Mouse (Mus musculus) kidney, postnatal 0 days (tissue): ENCODE measurements around the gene Scd2. TPM values are rescaled to one million over a fixed set of nuclear protein-coding genes. Genes with fewer than 3 reads are reported as not detected.

Experiments
- ATAC-seq: fragments of 200-750 bp; cut with Nextera tagmentation; replicated peaks from 2 replicates; pipeline ENCODE4 v1.8.0; 2017; ENCODE audit warnings: low read depth, moderate number of reproducible peaks, moderate TSS enrichment, moderate library complexity; ENCODE audit not compliant: low FRiP score
- DNase-seq: peaks from one replicate; pipeline ENCODE4 v3.0.0-alpha.2; 2016; ENCODE audit warnings: low spot score
- H3K27ac ChIP-seq: fragments of 300-500 bp; sonication (generic); 2 replicates; pipeline ENCODE4 v1.5.1; 2014; ENCODE audit warnings: mild to moderate bottlenecking
- H3K27me3 ChIP-seq: fragments of 300-500 bp; sonication (generic); 2 replicates; pipeline ENCODE4 v1.6.1; 2014; ENCODE audit warnings: low read length, mixed read lengths; ENCODE audit not compliant: insufficient read depth
- H3K36me3 ChIP-seq: fragments of 300-500 bp; sonication (generic); 2 replicates; pipeline ENCODE4 v1.6.1; 2014; ENCODE audit warnings: low read length, mixed read lengths; ENCODE audit not compliant: insufficient read depth
- H3K4me1 ChIP-seq: fragments of 300-500 bp; sonication (generic); replicated peaks from 2 replicates; pipeline ENCODE4 v1.6.1; 2014; ENCODE audit warnings: antibody characterized with exemption, low read length, mixed read lengths; ENCODE audit not compliant: insufficient read depth
- H3K4me2 ChIP-seq: fragments of 300-500 bp; sonication (generic); 2 replicates; pipeline ENCODE4 v1.6.1; 2014; ENCODE audit warnings: mild to moderate bottlenecking, low read length, moderate library complexity, mixed read lengths
- H3K4me3 ChIP-seq: fragments of 300-500 bp; sonication (generic); replicated peaks from 2 replicates; pipeline ENCODE4 v1.5.1; 2014; ENCODE audit warnings: low read depth, low read length
- H3K9ac ChIP-seq: fragments of 300-500 bp; sonication (generic); 2 replicates; pipeline ENCODE4 v1.6.1; 2014; ENCODE audit warnings: low read depth, low read length
- H3K9me3 ChIP-seq: fragments of 300-500 bp; sonication (generic); replicated peaks from 2 replicates; pipeline ENCODE4 v1.6.1; 2016; ENCODE audit warnings: low read length, inconsistent platforms, mixed read lengths
- CTCF ChIP-seq: IDR thresholded peaks from 2 replicates; pipeline ENCODE4 v1.5.1; 2016; ENCODE audit warnings: antibody characterized with exemption, low read depth, mild to moderate bottlenecking, moderate library complexity
- WGBS: fragments of 180-500 bp; shearing (Covaris S2); extraction: QIAGEN DNeasy Blood & Tissue Kit; methylation state at CpG from one replicate; pipeline ENCODE4 v1.1.7; 2014; 5-methylcytosine and 5-hydroxymethylcytosine counted together
- polyA plus RNA-seq: library from polyadenylated mRNA; unstranded; fragments of >200 nt; fragmentation: Nextera tagmentation; extraction: Ambion mirVana; gene quantifications from 2 replicates; pipeline ENCODE4 v1.2.1, GENCODE M21; 2015

The Scd2 gene
- polyA plus RNA-seq = 78.4 and 81.1 TPM in 2 replicates

DNA sequence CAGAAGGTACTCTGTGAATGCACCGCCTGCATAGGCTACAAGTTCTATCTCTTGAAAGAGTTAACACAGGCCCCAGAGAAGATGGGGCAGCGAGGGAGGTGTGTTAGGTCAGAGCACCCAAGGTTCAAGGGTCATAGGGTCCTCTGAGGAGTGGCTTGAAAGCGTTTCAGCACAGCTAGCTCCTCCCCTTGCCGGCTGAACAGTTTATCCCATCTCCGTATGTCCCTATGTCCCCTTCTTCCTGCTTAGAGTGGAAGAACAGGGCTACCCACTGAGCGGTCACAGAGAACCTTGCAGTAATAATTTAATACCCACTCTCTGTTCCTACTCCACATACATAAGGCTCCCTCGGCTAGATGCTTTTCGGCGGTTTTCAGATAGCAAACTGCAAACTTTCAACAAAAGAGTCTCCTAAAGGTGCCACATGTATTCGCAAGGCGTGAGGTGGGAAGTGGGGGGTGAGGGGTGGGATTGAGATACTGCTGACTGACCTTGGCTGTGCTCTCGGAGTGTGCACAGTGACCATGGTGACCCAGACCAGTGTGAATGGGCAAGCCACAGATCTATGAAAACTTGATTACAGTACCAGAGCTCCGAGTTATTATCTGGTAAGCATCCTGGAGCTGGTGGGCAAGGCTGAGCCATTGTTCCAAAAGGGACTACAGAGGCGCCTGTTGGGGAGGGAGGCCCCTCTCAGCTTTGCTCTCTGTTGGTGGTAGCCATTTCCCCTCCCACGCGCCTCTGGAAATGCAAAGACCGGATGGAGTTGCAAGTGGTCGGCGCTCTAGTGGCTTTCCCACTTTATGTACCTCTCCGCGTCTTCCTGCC lies at the start of gene Scd2:
Scd2 (plus strand) TSS at position 734 of the 828 bp plus-strand sequence.
- WGBS = 4% methylated on average over 21 of the region's 21 CpGs
- ATAC-seq = peak; percentile 7; the same call in 1 of the 2 replicates
- no peaks in the 10 kb centered on the region for H3K9me3 ChIP-seq
- peaks cover 9% of the 10 kb centered on the region for H3K36me3 ChIP-seq
- H3K4me1 ChIP-seq = peaks cover 41% of the 10 kb centered on the region
- no peaks in the 10 kb centered on the region for H3K27me3 ChIP-seq
- no peak for TF ChIP-seq CTCF
- H3K4me3 ChIP-seq = peak within 1 kb of the TSS; percentile 79
- H3K4me2 ChIP-seq = peak within 1 kb of the TSS; percentile 87
- peak; percentile 70 for DNase-seq
- peak within 1 kb of the TSS; percentile 77 for H3K9ac ChIP-seq
- H3K27ac ChIP-seq = peak within 1 kb of the TSS; percentile 97

DNA sequence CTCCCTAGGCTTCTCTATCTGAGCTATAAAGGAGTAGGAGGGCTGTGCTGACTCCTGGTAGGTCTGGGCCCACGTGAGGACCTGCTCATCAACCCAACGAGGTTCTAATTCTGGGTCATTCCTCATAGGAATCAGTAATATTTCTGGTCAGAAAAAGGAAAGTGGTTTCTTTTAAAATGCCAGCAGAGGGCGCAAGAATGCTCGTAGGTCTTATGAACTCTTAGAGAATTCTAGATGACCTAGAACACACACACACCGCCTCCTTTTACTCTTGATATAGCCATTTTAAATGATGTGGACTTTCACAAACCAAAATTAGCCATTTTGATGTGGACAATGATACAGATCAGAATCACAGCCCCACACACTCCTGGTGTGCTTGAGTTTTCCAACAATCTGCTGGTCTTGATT lies 47.7 kb upstream of the Scd2 start:
- Histone ChIP-seq H3K36me3 (no peaks in the 10 kb centered on the region), H3K27ac (no peak overlapping the region)
- peak; percentile 95 for DNase-seq

DNA sequence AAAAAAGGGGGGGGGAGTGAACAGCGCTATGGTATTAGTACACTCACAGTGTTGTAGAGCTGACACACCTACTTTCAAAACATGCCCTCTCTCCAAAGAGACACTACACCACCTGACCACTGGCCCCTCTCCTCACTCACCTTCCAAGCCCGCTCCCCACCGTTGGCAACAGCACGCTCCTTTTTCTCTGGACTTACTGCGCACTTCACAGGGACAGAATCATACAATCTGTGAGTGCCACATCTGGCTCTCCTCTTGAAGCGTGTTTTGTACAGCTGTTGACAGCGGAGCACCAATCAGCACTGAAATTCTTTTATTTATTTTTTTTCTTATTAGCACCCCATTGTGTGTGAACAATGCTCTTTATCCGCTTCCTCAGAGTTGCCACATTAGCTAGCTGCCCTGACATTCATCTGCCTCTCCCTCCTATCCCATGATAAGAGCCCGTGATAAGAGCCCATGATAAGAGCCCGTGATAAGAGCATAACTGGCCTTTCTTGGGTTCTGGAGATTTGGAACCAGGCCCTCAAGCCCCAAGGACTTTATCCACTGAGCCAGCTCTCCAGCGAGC lies 47.0 kb upstream of the Scd2 start:
- DNase-seq = no peak
- WGBS = 69% methylated on average over 11 of the region's 11 CpGs
- no peak overlapping the region for H3K9ac ChIP-seq
- no peak overlapping the region; the same call in 1 of the 2 replicates for H3K4me2 ChIP-seq
- no peaks in the 10 kb centered on the region for H3K9me3 ChIP-seq
- H3K36me3 ChIP-seq = no peaks in the 10 kb centered on the region
- no peak for ATAC-seq
- peaks cover 8% of the 10 kb centered on the region for H3K4me1 ChIP-seq
- H3K27ac ChIP-seq = no peak overlapping the region
- no peak overlapping the region for H3K4me3 ChIP-seq
- no peak for TF ChIP-seq CTCF
- H3K27me3 ChIP-seq = no peaks in the 10 kb centered on the region

More for the DNA sequence above, 47.7 kb upstream of the Scd2 start:
- Histone ChIP-seq H3K4me2 (no peak overlapping the region; the same call in 1 of the 2 replicates), H3K4me3 (no peak overlapping the region), H3K27me3 (no peaks in the 10 kb centered on the region), H3K9ac (no peak overlapping the region), H3K4me1 (peaks cover 8% of the 10 kb centered on the region), H3K9me3 (no peaks in the 10 kb centered on the region)
- ATAC-seq = no peak
- WGBS = 4% methylated on average over 5 of the region's 5 CpGs
- TF ChIP-seq CTCF = peak; percentile 84

DNA sequence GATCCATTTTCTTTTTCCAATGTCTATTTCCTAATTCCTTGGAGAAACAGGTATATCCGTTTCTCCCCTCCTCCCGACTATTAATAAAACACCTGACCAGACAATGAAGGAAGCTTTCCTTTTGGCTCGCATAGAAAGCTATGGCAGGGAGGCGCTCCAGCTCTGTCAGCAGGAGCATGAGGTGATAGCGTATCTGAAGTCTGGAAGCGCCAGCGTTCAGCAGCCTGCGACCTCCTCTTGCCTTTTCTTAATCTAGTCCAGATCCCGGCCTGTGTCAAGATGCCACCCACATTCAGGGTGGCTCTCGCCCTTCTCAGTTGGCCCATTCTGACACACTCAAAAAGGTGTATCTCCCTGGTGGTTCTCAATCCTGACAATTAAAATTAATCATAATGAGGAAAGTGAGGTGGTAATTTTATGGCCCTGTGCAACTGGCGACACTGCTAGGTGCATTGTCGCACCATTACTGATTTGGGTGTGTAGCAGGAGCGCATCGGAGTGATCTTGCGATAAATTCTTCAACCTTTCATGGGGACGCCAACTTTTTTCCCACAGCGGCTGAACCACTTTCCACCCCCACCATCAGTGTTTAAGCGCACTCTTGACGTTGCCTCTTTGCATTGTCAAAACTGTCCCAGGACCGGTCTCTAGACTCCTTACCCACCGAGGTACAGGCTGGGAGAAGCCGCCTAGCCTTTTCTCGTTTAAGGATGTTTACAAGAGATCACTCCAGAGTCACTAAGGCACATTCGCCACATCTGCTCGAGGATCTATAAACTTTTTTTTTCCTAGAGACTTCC lies 46.0 kb upstream of the Scd2 start:
- peaks cover 8% of the 10 kb centered on the region for H3K4me1 ChIP-seq
- DNase-seq (peak; percentile 40), ATAC-seq (no peak)
- H3K27ac ChIP-seq = peak overlapping the region; percentile 90
- no peaks in the 10 kb centered on the region for H3K27me3 ChIP-seq
- H3K4me2 ChIP-seq = peak overlapping the region; percentile 60
- no peak for TF ChIP-seq CTCF
- WGBS = 4% methylated on average over 25 of the region's 25 CpGs
- peak overlapping the region; percentile 64 for H3K9ac ChIP-seq
- H3K36me3 ChIP-seq = no peaks in the 10 kb centered on the region
- H3K9me3 ChIP-seq = no peaks in the 10 kb centered on the region
- H3K4me3 ChIP-seq = peak overlapping the region; percentile 42

DNA sequence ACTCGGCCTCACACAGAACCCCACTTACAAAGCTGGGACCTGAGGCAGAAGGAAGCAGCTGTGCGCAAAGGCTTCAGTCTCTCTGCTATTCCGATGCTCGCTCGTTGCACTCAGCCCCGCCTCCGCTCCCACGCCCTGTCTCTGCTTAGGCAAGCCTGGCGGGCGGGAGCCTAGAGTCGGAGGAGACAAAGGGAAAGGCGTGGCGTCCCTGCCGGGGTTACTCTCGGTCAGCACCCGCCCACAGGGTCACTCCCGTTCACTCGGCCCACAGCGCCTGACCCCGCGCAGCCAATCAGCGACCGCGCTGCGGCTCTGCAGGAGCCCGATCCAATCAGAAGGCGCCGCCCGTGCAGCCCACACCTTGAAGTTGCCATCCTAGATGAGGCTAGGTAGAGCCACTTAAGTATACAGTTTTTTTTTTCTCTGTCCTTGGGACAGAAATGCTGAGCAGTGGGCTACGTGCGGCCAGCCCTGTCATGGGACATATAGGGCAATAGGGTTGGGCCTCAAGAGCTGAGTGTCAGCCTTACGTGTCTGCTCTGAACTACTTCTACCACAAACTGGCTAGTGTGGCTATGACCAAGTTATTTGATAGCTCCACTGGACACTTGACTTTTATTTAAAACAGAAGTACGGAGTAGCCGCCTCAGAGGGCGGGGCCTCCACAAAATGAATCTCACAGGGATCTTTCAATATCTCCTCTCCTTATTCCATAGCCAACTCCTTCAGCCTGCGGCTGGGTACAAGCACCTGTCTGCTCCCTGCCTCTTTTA lies 45.2 kb upstream of the Scd2 start:
- H3K4me1 ChIP-seq = peaks cover 8% of the 10 kb centered on the region
- peak overlapping the region; percentile 64 for H3K9ac ChIP-seq
- H3K4me2 ChIP-seq = peak overlapping the region; percentile 60
- peak overlapping the region; percentile 42 for H3K4me3 ChIP-seq
- ATAC-seq (peak; percentile 98), DNase-seq (peak; percentile 100)
- H3K9me3 ChIP-seq = no peaks in the 10 kb centered on the region
- no peaks in the 10 kb centered on the region for H3K36me3 ChIP-seq
- 2% methylated on average over 36 of the region's 36 CpGs for WGBS
- peak; percentile 2; the same call in 1 of the 2 replicates for TF ChIP-seq CTCF
- no peaks in the 10 kb centered on the region for H3K27me3 ChIP-seq
- peak overlapping the region; percentile 90 for H3K27ac ChIP-seq
